Mouse (Mus musculus) layer of hippocampus, adult 9-10 months (tissue): ENCODE results near the gene Adora2a.
"Not testable (repeated sequence)": the region's sequence is repeated elsewhere in the genome, so short reads cannot be mapped to it uniquely, and the experiment has no call there.

Experiments
- DNase-seq: peaks from one replicate; pipeline ENCODE4 v3.0.0; 2022; ENCODE audit warnings: low spot score

The Adora2a gene

DNA sequence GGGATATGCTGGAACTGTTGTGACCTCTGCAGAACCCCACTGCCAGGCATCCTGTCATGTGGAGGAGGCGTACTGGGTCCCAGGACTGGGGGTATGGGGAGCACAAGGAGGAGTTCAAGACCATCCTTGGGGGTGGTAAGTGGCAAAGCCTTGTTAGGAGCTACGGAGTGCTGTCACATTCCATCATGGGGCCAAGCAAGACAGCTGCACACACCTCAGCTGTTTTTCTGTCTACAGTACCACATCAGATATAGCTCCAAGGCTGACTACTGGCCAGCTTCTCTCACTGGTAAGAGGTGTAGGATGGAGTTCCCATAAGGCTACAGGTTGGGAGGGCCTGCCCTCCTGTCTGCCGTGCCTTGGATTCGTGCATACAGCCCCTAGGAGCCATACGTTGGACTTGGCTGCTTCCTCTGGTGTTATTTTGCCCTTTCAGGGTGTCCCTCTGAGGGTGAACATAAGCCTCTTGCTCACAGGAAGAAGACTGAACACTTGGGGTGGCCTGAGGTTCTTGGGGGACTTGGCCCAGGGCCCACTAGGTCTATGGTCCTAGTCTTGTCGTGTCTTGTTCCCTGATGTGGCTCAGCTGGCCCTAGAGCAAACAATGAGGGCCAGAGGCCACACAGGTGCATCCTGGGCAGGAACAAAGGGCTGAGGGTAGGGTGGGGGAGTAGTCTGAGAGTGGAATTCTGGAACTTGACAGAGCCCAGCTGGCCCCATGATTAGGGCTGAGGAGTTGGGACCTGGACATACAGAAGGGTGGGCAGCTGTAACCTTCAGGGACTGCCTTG lies 2.3 kb upstream of the Adora2a start:
- no peak for DNase-seq

DNA sequence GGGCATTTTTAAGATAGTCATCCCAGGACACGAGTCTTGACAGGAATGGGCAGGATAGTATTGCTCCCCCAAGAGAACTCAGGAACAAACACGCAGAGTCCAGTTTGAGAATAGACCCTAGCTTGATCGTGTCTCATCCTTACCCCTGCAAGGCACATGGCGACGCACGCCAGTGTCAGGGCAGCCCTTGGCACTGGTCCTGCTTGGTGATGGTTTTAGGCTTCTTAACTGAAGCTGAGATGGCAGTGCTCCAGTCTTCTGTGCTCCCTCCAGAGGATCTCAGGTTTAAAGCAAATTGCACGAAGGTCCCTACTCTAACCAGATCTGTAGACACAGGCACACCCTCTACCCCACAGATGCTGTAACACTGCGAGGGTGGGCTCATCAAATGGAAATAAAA lies 921 bp upstream of the Adora2a start:
- no peak for DNase-seq

DNA sequence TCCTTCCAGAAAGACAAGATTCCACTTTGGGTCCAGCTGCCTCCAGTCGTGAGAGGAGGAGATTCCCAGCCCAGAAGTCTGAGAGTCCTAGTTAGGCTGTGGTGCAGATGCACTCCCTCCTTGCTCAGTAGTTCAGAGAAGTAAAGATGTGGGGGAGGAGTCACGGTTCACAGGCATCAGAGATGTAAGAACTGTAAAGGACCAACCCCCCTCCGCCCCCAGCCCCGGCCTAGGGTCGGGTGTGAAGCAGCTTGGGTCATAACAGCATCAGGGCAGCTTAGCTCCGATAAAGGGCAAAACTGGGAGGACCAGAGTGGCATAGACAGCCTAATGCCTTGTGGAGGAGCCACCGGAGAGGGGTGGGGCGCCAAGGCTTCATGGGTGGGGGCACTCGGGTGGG lies 205 bp upstream of the Adora2a start:
- DNase-seq: no peak

DNA sequence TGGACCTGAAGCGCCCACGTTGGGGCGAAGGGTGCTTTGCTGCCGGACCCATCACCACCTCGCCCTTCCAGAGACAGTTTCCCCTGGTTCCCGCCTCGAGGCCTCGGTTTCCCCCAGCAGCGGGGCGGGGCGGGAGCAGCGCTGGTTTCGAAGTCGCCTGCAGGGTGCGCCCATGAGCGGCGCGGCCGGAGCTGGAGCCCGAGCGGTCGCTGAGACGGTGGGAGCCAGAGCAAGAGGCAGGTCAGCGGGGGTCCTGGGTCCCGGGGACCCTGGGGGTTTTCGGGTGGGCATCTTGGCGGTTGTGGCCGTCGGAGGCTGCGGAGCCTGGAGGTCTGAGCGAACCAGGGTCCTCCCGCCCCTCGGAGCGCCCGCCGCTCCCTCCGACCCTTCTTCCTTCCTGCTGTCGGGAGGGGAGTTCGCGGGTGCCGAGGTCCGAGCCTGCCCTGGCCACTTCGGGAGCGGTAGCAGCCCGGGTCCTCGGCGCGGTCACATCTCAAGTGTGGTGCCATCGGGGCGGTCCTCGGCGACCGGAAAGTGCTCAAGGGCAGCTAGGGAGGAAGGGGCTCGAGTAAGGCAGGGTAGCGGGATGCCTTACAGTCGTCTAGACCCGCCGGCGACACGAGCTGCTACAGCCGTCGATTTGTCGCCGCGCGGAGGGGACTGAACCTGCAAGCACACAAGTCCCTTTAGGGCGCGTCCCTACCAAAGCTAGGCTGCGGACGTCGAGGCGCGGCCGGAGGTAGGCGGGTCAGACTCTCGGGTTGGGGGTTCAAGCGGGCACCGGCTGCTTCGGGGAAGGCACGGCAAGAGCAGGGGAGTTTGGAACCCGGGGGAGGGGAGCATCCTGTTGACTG lies 458 bp downstream of the Adora2a start:
- DNase-seq: no peak

DNA sequence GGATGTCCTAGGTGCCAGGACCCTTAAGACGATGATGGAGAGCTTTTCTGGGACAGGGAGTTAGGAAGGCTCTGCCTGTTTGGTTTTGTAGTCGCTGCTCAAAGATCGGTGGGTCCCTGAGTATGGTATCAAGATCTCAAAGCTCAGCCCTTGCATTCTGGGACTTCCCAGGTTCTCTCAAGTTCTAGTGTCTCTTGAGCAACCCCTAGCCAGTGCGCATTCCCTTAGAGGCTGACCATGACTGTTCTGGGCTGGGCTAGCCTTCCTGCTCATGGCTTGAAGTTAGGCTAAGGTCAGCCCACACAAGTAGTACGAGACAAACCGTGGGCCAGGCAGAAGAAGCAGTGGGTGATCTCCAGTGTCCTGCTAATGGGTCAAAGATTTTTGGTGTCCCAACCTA lies 1.5 kb downstream of the Adora2a start:
- DNase-seq: no peak

DNA sequence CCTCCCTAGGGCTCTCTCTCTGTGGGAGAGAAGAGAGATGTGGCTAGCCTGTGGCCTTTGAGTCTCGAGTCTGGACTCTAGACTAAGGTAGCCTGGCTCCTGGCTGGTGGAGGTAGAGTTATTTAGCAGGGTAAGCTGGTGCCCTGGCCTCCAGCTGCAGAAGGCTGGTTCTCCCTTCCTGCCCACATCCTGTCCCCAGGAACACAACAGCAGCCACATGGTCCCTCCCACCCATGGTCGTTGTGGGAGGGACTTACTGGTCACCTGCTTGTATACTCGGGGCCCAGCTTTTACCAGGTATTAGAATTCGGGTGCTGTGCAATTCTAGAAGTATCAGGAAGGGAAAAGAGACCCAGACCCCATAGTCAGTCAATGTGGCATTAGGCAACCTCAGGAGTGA lies 3.6 kb downstream of the Adora2a start:
- no peak for DNase-seq

DNA sequence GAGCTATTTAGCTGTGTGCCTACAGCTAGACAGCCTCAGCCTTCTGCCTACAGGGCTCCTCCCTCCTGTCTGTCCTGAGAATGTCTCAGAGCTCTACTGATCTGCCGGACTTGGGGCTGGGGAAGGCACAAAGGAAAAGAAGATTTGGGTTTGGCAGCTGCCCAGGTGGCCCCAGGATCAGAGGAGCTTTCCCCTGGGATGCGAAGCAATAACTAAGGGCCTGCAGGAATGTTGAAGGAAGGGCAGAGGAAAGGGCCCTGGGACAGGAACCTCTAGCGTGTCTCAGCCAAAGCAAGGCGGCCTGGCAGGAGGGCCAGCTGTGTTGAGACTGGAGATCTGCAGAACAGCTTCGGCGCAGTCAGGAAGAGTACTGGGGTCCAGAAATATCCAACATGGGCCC lies 6.3 kb downstream of the Adora2a start:
- no peak for DNase-seq

DNA sequence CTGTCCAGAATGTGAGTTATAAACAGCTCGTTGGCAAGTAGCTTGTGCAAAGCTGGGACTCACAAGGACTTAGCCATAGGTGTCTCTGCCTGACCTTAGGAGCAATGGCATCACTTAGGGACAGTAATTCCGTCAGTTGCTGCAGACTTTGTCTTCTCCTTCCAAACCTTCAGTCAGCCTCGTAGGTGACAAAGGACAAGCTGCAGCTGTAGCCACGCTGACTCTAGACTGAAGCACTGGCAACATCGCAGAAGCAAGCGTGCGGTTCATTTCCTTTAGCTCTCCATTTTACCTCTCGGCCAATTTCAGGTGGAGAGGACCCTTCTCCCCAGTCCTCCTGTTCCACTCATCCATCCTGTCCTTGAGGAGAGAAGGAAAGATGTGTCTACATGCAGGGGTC lies 7.3 kb downstream of the Adora2a start:
- no peak for DNase-seq

DNA sequence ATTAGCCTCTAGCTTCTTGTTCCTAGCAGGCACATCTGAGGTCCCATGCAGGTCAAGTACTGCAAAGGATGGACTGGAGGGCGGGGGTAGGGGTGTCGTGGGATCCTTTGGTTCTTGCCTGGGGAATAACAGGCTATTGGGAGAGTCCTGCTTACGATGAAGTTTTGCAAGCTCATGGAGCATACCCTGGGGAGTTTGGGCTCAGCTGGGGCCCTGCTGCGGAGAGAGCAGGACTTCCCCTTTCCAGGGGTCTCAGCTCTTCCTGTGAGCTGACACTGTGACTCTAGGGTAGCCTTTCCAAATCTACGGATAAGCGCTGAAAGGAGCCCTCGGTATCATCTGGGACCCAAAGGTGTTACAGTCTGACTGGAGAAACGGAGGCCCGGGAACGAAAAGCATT lies 7.7 kb downstream of the Adora2a start:
- no peak for DNase-seq

DNA sequence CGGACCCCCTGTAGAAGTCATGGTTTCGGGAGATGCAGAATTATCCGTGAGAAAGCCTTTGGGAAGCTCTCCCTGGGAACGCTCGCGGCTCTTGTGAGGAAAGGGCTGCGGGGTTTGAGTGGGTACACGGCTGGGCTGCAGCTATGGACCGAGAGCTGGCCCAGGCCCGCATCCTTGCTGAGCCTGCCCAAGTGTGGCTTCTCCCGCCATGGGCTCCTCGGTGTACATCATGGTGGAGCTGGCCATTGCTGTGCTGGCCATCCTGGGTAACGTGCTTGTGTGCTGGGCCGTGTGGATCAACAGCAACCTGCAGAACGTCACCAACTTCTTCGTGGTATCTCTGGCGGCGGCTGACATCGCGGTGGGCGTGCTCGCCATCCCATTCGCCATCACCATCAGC lies 9.1 kb downstream of the Adora2a start:
- no peak for DNase-seq

DNA sequence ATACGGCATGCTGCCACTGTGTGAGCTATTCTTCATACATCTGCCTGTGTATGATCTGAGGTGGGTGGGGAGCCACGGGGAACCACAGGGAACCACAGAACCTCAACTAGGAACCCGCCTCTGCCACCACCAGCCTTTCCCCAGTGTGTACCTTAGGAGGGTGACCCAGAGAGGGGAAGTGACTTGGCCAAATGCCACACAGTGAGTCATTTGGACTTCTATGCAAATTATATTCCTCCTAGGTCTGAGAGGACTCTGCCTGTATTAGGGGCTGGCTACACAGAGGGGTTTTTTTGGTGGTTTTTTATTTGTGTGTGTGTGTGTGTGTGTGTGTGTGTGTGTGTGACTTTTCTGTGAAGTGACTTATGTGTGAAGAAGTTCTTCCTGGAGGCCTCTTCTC lies 9.9 kb downstream of the Adora2a start:
- no peak for DNase-seq

DNA sequence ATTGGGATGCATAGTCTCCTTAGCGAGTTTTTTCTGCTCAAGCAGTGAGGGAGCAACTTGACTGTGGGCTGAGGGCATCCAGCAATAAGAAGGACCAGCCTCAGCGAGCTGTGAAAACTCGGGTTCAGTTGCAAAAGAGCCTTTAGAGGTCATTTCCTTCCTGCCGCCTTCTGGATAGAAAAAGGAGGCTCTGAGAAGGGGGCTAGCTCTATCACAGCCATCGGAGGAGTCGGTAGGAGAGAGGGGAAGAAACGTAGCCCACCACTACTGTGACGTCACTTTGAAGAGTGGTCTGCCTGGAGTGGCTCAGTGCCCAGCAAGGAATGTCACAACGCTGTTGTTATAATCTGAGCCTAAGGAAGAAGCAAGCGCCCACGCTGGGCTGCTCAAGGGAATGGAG lies 10.4 kb downstream of the Adora2a start:
- DNase-seq: no peak

DNA sequence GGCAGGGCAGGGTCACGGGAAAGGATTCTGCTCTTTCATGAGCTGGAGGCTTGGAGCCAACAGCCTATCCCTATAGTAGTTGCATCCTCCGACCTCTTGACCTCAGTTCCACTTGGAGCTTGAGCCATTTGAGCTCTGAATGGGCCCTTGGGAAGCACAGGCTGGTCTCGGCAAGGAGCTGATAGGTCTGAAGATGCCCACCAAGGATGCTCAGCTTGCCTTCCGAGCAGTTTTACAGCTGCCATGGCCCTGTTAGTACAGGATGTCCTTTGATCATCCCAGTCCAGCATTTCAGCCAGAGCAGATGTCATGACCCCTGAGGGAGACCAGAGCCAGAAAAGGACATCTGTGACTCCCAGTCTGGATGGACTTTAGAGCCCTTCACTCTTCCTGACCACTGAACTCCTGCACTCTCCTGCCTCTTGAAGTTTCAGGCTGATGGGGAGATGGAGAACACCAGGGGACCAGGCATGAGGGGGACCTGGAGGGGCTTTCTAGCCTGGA lies 11.6 kb downstream of the Adora2a start:
- no peak for DNase-seq

DNA sequence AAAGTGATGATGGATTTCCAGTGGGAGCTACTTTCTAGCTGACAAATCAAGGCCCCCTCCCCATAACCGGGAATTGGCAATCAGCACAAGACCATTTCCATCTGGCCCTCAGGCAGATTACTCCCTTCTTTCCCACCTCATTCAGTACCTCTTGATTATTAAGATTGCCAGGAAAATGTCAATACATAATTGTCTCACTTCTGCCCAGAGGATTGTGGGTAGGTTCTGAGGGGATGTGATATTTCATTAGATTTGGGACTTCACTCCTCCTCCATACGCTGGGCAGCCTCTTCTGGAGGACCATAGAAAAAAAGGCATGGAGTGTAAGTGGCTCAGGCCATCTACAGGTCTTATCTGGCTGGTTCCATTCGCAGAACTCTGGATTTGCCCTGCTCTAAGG lies 15.6 kb downstream of the Adora2a start:
- DNase-seq: no peak

DNA sequence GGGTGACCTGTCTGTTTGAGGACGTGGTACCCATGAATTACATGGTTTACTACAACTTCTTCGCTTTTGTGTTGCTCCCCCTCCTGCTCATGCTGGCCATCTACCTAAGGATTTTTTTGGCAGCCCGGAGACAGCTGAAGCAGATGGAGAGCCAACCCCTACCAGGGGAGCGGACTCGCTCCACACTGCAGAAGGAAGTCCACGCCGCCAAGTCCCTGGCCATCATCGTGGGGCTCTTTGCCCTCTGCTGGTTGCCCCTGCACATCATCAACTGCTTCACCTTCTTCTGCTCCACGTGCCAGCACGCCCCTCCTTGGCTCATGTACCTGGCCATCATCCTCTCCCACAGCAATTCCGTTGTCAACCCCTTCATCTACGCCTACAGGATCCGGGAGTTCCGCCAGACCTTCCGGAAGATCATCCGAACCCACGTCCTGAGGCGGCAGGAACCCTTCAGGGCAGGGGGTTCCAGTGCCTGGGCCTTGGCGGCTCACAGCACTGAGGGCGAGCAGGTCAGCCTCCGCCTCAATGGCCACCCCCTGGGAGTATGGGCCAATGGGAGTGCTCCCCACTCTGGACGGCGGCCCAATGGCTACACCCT lies 16.6 kb downstream of the Adora2a start:
- DNase-seq: no peak

DNA sequence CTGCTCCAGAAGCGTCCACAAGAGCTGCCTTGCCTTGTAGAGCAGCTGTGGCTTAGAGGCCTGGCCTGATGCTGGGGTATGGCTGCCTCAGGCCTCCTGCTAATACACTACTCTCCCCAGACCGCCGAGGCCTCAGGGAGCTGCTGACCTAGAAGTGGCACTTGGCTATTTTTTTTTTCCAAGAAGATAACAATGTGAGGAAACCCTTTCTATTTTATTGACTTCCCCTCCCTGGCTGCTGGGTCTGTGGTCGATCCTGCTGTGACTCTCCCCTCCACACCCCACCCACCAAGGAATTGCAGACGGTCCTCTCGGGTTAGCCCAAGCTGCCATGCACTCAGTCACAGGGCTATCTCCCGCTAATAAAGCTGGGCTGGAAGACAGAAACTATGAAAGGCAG lies 17.5 kb downstream of the Adora2a start:
- DNase-seq: no peak

DNA sequence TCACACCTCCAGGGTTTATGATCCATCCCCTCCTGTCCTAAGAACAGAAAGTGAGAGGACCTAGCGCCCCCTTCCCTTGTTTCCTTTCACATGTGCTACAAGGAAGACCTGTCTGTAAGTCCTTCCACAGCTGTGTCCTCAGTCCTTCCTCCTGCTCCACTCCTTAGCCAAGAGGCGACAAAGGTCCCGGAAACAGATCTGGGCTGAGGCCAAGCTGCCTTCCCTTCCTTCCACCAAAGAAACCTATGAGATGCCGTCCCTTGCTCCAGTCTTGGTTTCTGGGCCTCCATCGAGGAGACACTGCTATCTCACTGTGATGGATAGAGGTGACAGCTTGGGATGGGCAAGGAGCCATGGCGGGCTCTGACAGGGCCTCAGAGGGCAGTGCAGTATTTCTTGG lies 18.4 kb downstream of the Adora2a start:
- DNase-seq: no peak

DNA sequence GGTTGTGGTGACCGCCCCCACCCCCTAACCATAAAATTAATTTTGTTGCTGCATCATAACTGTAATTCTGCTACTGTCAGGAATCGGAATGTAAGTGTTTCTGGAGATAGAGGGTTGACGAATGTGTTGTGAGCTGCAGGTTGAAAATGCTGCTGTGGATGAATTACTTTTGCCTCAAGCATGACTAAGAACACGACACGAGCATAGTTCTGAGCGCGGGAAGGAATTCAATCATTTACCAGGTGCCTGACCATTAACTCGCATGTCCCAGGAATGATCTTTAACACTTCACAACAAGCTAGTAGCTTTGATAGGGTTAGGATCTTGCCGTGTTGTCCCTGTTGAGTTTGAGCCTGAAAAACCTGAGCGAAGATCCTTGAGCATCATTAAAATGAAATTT lies 20.6 kb downstream of the Adora2a start:
- DNase-seq: no peak

DNA sequence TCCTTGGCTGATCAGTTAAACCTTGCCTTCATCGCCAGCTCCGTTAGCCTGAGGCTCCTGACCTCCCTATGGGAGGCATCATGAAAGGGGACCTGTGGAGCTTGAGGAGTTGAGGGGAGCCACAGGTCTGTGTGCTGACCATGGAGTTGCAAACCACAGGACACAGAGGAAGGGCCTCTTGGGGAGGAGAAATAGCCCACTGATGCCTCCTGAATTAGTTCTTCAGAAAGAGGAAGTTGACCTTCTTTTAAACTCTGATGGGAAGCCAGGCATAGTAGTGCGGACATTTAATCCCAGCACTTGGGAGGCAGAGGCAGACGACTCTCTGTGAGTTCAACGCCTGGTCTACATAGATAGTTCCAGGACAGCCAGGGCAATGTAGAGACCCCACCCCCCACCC lies 22.2 kb downstream of the Adora2a start:
- no peak for DNase-seq

DNA sequence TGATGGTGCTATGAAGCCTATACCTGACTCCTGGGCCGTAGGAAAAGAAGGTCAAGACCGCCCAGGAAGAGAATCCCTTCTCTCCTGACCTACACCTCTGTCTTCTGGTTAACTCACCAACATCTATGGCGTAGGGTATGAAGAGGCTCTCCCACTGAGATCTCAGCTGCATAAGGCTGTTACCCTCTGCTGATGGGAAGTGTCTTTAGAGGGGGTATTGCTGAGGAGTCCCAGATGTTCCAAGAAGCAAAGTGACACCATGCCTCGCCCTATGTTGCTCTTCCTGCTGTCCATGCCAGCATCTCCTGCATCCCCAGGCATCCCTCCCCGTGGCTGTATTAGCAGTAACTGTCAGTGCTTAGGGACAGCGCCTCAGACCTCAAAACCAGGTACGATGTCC lies 22.7 kb downstream of the Adora2a start:
- DNase-seq: no peak

DNA sequence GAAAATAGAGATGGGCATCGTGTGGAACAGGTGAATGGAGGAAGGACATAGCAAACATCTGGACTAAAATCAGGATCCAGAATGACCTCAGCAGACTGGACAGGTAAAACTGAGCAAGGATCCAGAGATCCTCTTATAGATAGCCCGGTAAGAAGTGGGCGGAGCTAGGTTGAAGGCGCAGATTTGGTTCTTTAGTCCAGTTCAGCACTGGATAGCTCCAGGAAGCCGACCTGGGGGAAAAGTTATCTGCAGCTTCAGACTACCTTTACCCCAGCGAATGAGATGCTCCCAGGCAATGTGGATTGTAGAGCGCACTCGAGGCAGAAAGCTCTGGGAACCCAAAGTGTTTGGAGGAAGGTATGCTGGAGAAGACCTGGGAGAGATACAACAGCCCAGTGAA lies 25.3 kb downstream of the Adora2a start:
- no peak for DNase-seq

DNA sequence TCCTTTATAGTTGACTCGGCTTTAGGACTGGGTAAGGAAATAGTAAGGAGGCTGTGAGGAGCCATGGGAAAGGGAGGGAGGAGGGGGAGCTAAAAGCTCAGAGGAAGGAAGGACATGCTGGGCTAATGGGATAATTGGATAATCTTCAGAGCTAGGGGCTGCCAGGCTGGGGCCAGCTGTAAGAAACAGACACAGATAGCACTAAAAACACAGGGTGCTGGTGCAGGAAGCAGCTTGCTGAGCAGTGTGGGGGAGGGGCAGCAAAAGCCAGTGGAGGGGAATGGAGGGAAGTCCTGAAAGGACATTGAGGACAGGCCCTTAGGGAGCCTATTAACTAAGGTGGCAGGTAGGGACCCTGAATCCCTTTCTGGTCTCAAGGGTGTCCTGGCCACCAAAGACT lies 27.9 kb downstream of the Adora2a start:
- not testable (repeated sequence) for DNase-seq

DNA sequence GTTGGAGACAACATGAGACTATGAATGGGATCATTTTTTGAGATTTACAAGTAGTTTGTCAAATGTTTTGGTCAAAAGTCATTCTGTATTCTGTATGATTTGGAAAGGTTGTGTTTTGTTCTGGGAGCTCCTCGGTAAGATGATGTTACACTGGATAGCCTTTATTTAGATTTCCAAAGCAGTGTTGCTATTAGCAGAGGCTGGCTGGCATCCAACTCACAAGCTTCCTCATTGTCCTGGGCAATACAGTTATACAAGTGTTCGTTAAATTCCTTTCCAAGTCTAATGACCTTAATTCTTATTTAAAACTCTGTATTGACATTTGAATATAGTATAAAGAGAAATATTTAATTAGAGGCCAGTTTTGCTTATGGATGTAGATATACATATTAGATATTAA lies 28.6 kb downstream of the Adora2a start:
- no peak for DNase-seq
